Mouse (Mus musculus) forebrain, embryonic 10.5 days (tissue): Measurements from ENCODE around the gene Tmem41a. TPM values are rescaled to one million over a fixed set of nuclear protein-coding genes. Genes with fewer than 3 reads are reported as not detected.
A peak's percentile ranks its signal among the peaks of the same experiment; 100 is the strongest.
"Not testable (repeated sequence)": the region's sequence is repeated elsewhere in the genome, so short reads cannot be mapped to it uniquely, and the experiment has no call there.

Experiments
- DNase-seq: peaks from one replicate; pipeline ENCODE4 v3.0.0-alpha.2; 2017; ENCODE audit warnings: low spot score; ENCODE audit errors: extremely low spot score
- H3K27ac ChIP-seq: fragments of 300-500 bp; sonication (generic); 2 replicates; pipeline ENCODE4 v1.5.1; 2016; ENCODE audit warnings: mild to moderate bottlenecking
- H3K27me3 ChIP-seq: fragments of 300-500 bp; sonication (generic); 2 replicates; pipeline ENCODE4 v1.6.1; 2016; ENCODE audit warnings: mild to moderate bottlenecking; ENCODE audit not compliant: poor library complexity, severe bottlenecking
- H3K36me3 ChIP-seq: fragments of 300-500 bp; sonication (generic); replicated peaks from 2 replicates; pipeline ENCODE4 v1.6.1; 2016; ENCODE audit warnings: mild to moderate bottlenecking, moderate library complexity
- H3K4me1 ChIP-seq: fragments of 300-500 bp; sonication (generic); 2 replicates; pipeline ENCODE4 v1.6.1; 2016
- H3K4me3 ChIP-seq: fragments of 300-500 bp; sonication (generic); 2 replicates; pipeline ENCODE4 v1.5.1; 2016; ENCODE audit warnings: mild to moderate bottlenecking, moderate library complexity
- H3K9me3 ChIP-seq: fragments of 300-500 bp; sonication (generic); 2 replicates; pipeline ENCODE4 v1.6.1; 2016; ENCODE audit warnings: mild to moderate bottlenecking, moderate library complexity
- WGBS: fragments of 180-500 bp; shearing (Covaris S2); methylation state at CpG from one replicate; pipeline ENCODE4 v1.1.7; 2016; 5-methylcytosine and 5-hydroxymethylcytosine counted together
- polyA plus RNA-seq: library from polyadenylated mRNA; unstranded; fragments of >200 nt; fragmentation: Nextera tagmentation; extraction: Ambion mirVana; gene quantifications from 2 replicates; pipeline ENCODE4 v1.2.1, GENCODE M21; 2016

The Tmem41a gene
- 33.8 and 36.9 TPM in 2 replicates for polyA plus RNA-seq

DNA sequence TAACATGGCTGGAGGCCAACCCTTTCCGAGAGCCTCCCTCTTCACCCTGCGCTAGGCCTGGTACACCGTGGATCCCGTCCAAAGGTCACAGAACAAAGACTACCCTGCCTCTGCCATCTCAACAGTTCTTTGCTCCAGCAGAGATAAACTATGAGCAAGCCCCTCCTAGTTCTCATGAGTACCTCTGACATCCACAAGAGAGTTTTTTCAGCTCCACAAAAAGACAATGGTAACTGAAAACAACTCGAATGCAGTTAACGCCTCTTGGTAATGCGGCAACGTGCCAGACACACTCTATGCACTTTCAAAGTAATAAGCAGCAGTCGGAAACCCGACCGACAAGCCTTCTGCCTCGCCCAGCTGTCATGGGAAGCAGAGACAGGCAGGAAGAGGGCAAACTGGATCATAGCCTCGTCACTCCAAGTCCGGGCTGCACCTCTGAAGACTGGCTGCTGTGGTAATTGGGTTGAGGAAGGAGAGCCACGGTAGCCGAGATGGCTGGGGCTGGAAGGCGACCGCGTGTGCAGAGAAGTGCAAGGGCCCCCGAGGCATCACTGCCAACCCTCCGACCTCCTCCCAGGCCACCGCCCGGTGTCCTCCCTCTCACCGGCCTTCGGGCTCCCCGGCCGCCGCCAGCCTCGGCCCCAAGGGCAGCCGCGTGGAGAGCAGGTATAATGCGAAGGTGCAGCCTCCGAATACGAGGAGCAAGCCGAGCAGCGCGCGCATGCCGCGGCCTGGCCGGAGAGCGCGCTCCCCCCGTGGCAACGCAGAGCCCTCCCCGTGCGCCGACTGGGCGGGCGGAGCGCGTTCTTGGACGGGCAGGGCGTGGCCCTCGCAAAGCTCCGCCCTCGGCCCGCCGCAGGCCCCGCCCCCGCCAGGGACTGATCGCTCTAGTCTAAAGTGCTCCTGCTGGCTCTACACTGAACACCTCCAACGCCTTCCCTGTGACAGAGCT lies at the start of gene Tmem41a:
Tmem41a (minus strand) TSS at position 792 of the 955 bp plus-strand sequence.
- H3K9me3 ChIP-seq: no peaks in the 10 kb centered on the region
- peak within 1 kb of the TSS; percentile 82 for H3K4me3 ChIP-seq
- peaks cover 23% of the 10 kb centered on the region for H3K4me1 ChIP-seq
- peaks cover 8% of the 10 kb centered on the region for H3K36me3 ChIP-seq
- peak; percentile 83 for DNase-seq
- WGBS: 2% methylated on average over 63 of the region's 63 CpGs
- H3K27ac ChIP-seq: peak within 1 kb of the TSS; percentile 90
- 0 out of 2 replicates have a peak, but pooled peaks cover 8% of the 10 kb centered on the region for H3K27me3 ChIP-seq

- H3K27me3 ChIP-seq: peaks cover 6% of the 10 kb centered on the region; the same call in 1 of the 2 replicates
- 61% methylated on average over 4 of the region's 4 CpGs for WGBS
- H3K4me1 ChIP-seq: peaks cover 5% of the 10 kb centered on the region
Observed at GRCm38 (mm10) chr16:21996402-21996801, 49.0 kb upstream of the Tmem41a start.

GRCm38 (mm10) chr16:21995304-21995703 lies 48.0 kb upstream of the Tmem41a start, which contains the start of gene Liph:
Gene Liph, minus strand, starts transcription at chr16:21995663.
- no peaks in the 10 kb centered on the region for H3K36me3 ChIP-seq
- H3K4me1 ChIP-seq: peaks cover 5% of the 10 kb centered on the region
- H3K4me3 ChIP-seq: peak within 1 kb of the TSS; percentile 36
- 17% methylated on average over 16 of the region's 16 CpGs for WGBS
- H3K27ac ChIP-seq: peak within 1 kb of the TSS; percentile 40; the same call in 1 of the 2 replicates
- no peak for DNase-seq
- H3K27me3 ChIP-seq: peaks cover 6% of the 10 kb centered on the region; the same call in 1 of the 2 replicates
- H3K9me3 ChIP-seq: no peaks in the 10 kb centered on the region

More at GRCm38 (mm10) chr16:21996402-21996801, 49.0 kb upstream of the Tmem41a start:
- H3K4me3 ChIP-seq: no peak overlapping the region
- no peaks in the 10 kb centered on the region for H3K36me3 ChIP-seq
- DNase-seq: no peak
- H3K27ac ChIP-seq: no peak overlapping the region
- no peaks in the 10 kb centered on the region for H3K9me3 ChIP-seq

DNA sequence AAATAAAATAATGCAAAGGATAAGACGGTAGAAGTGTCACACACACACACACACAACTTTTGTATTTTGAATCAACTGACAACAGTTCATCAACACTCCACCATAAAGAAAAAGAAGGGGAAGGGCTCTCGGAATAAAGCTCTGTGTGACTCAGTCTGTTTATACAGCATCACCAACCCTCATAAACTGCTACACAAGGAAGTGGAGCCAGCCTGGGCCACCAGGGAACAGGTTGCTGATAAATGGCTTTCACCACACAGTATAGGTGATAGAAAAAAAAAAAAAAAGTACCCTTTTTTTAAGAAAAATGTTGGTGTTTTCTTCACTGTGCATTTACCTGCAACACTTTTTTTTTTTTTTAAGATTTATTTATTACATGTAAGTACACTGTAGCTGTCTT lies 44.4 kb upstream of the Tmem41a start:
- Histone ChIP-seq H3K9me3 (no peaks in the 10 kb centered on the region), H3K36me3 (no peaks in the 10 kb centered on the region), H3K27me3 (peaks cover 6% of the 10 kb centered on the region; the same call in 1 of the 2 replicates), H3K27ac (no peak overlapping the region), H3K4me1 (peaks cover 5% of the 10 kb centered on the region), H3K4me3 (no peak overlapping the region)
- 90% methylated on average over 2 of the region's 2 CpGs for WGBS
- DNase-seq: no peak

- H3K9me3 ChIP-seq: not testable (repeated sequence)
Observed at GRCm38 (mm10) chr16:21990893-21991292, 43.5 kb upstream of the Tmem41a start.

GRCm38 (mm10) chr16:21987956-21988355 lies 40.6 kb upstream of the Tmem41a start:
- Histone ChIP-seq H3K4me3 (no peak overlapping the region), H3K27me3 (no peaks in the 10 kb centered on the region), H3K9me3 (no peaks in the 10 kb centered on the region), H3K4me1 (no peaks in the 10 kb centered on the region), H3K27ac (no peak overlapping the region), H3K36me3 (no peaks in the 10 kb centered on the region)
- DNase-seq: no peak
- 75% methylated on average over 5 of the region's 5 CpGs for WGBS

More at GRCm38 (mm10) chr16:21990893-21991292, 43.5 kb upstream of the Tmem41a start:
- H3K27me3 ChIP-seq, H3K4me3 ChIP-seq, H3K36me3 ChIP-seq, H3K4me1 ChIP-seq, H3K27ac ChIP-seq, DNase-seq: not testable (repeated sequence)

- no peak overlapping the region for H3K4me3 ChIP-seq
- WGBS: 52% methylated on average over 3 of the region's 3 CpGs
- no peaks in the 10 kb centered on the region for H3K9me3 ChIP-seq
- DNase-seq: no peak
- H3K27ac ChIP-seq: no peak overlapping the region
- no peaks in the 10 kb centered on the region for H3K36me3 ChIP-seq
- H3K4me1 ChIP-seq: no peaks in the 10 kb centered on the region
- no peaks in the 10 kb centered on the region for H3K27me3 ChIP-seq
Observed at GRCm38 (mm10) chr16:21986191-21986590, 38.8 kb upstream of the Tmem41a start.

GRCm38 (mm10) chr16:21984091-21984490 lies 36.7 kb upstream of the Tmem41a start:
- H3K27ac ChIP-seq: no peak overlapping the region
- no peaks in the 10 kb centered on the region for H3K27me3 ChIP-seq
- no peak for DNase-seq
- WGBS: 79% methylated on average over 12 of the region's 12 CpGs
- no peak overlapping the region for H3K4me3 ChIP-seq
- no peaks in the 10 kb centered on the region for H3K9me3 ChIP-seq
- H3K4me1 ChIP-seq: no peaks in the 10 kb centered on the region
- no peaks in the 10 kb centered on the region for H3K36me3 ChIP-seq

GRCm38 (mm10) chr16:21983581-21983980 lies 36.2 kb upstream of the Tmem41a start:
- no peaks in the 10 kb centered on the region for H3K4me1 ChIP-seq
- H3K4me3 ChIP-seq: no peak overlapping the region
- no peaks in the 10 kb centered on the region for H3K9me3 ChIP-seq
- WGBS: 91% methylated on average over 4 of the region's 4 CpGs
- H3K36me3 ChIP-seq: no peaks in the 10 kb centered on the region
- DNase-seq: no peak
- H3K27ac ChIP-seq: no peak overlapping the region
- no peaks in the 10 kb centered on the region for H3K27me3 ChIP-seq

DNA sequence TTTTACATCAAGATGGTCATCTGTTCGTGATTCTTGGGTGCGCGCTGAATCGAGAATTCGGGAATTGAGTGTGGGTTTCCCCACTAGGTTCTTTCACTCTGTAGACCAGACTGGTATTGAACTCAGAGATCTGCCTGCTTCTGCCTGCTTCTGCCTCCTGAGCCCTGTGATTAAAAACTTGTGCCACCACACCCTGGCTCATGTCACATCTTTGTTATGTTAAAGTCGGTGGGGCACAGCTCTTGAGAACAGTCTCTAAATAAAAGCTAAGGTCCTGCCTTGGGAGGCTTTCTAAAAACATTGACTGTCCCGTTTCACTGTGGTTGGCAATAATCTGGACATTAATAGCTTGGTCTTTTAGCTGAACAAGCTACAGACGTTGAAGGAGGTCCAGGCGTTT lies 35.8 kb upstream of the Tmem41a start:
- no peaks in the 10 kb centered on the region for H3K4me1 ChIP-seq
- H3K27me3 ChIP-seq: no peaks in the 10 kb centered on the region
- H3K4me3 ChIP-seq: no peak overlapping the region
- 94% methylated on average over 9 of the region's 9 CpGs for WGBS
- DNase-seq: no peak
- H3K9me3 ChIP-seq: no peaks in the 10 kb centered on the region
- H3K27ac ChIP-seq: no peak overlapping the region
- H3K36me3 ChIP-seq: no peaks in the 10 kb centered on the region

GRCm38 (mm10) chr16:21977347-21977746 lies 30.0 kb upstream of the Tmem41a start:
- Histone ChIP-seq H3K9me3 (no peaks in the 10 kb centered on the region), H3K4me3 (no peak overlapping the region), H3K27me3 (peaks cover 21% of the 10 kb centered on the region), H3K27ac (no peak overlapping the region), H3K36me3 (no peaks in the 10 kb centered on the region), H3K4me1 (peaks cover 9% of the 10 kb centered on the region)
- no peak for DNase-seq
- WGBS: 81% methylated on average over 5 of the region's 5 CpGs

DNA sequence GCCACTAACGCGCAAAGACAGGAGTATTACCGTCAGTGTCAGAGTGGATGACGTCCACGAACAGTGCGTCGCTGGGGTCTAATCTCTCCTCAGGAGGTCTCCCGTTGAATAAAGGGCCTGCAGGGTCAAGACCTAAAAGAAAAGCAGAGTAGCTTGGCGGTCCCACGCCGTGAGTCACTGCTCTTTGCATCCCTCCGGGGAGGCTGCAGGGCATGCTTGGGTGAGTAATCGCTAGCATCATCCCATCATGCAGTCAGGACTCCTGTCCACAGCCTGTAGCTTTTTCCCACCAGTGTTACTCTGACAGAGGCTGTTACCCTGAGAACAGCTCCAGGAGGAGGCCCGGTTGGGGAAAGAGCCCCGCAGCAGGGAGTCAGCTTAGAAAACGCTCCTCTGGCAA lies 28.9 kb upstream of the Tmem41a start:
- Histone ChIP-seq H3K36me3 (no peaks in the 10 kb centered on the region), H3K9me3 (no peaks in the 10 kb centered on the region), H3K27ac (no peak overlapping the region; the same call in 1 of the 2 replicates), H3K27me3 (peaks cover 21% of the 10 kb centered on the region), H3K4me3 (peak overlapping the region; percentile 30), H3K4me1 (peaks cover 17% of the 10 kb centered on the region)
- no peak for DNase-seq
- WGBS: 1% methylated on average over 16 of the region's 16 CpGs

DNA sequence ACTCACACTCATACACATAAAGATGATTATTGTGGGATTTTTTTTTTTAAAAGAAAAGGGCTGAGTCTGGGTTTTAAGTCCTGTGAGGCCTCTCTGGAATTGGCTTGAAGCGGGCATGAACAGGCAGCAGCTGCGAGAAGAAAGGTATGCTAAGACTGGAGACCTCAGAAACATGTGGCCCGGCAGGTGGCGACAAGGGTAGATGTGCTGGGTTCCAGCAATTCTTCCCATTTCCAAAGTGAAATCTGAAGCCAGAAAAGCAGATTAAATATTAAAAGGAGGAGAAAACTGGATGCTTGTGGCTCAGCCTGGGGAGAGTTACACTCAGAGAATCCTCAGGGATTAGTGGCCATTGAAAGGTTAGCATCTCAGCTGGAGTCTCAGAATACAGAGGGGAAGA lies 24.1 kb upstream of the Tmem41a start:
- WGBS: 63% methylated on average over 4 of the region's 4 CpGs
- Histone ChIP-seq H3K9me3 (no peaks in the 10 kb centered on the region; the same call in 1 of the 2 replicates), H3K4me3 (no peak overlapping the region), H3K4me1 (peaks cover 16% of the 10 kb centered on the region), H3K27ac (no peak overlapping the region), H3K36me3 (no peaks in the 10 kb centered on the region), H3K27me3 (peaks cover 15% of the 10 kb centered on the region)
- DNase-seq: no peak
